Mouse (Mus musculus) embryonic fibroblast, embryonic 13.5 days (primary cell): Measurements from ENCODE around the gene Slc4a10.

ENCODE experiments used
- CTCF ChIP-seq: IDR thresholded peaks from 2 replicates; pipeline ENCODE4 v1.5.1; 2011; ENCODE audit warnings: mild to moderate bottlenecking, control low read depth, low read length, moderate library complexity, borderline replicate concordance; ENCODE audit not compliant: insufficient read depth
- POLR2A ChIP-seq: IDR thresholded peaks from 2 replicates; pipeline ENCODE4 v1.6.1; 2011; ENCODE audit warnings: low read depth, mild to moderate bottlenecking, control low read depth, low read length, moderate library complexity

DNA sequence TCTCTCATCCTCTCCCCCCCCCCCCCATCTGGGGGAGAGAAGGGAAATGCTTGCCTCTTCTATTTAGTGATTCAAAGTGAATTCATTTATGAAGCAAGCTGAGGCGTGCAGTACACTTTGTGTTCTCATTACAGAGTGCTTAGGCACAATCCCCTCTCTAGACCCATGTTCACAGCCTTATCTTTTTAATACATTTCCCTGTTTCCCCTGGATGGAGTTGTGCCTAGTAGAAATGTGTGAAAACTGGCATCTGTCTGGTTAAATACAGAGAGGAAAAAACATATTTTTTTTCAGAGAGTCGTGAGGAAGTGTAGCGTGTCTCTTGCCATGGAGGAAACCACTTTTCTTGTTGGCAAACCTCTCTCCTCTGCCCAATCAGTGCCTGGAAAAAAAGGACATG lies 315.3 kb downstream of the Slc4a10 start:
- TF ChIP-seq CTCF (no peak), POLR2A (no peak)
